Mouse (Mus musculus) midbrain, postnatal 0 days (tissue): ENCODE measurements around the gene Pbxip1. TPM values are rescaled to one million over a fixed set of nuclear protein-coding genes. Genes with fewer than 3 reads are reported as not detected.

Experiments used
- ATAC-seq: fragments of 200-750 bp; cut with Nextera tagmentation; 2 replicates; pipeline ENCODE4 v1.8.0; 2017; ENCODE audit warnings: moderate number of reproducible peaks, mild to moderate bottlenecking, moderate TSS enrichment, moderate library complexity; ENCODE audit not compliant: low FRiP score
- DNase-seq: peaks from one replicate; pipeline ENCODE4 v3.0.0-alpha.2; 2015; ENCODE audit warnings: low spot score
- H3K27ac ChIP-seq: fragments of 300-500 bp; sonication (generic); 2 replicates; pipeline ENCODE4 v1.5.1; 2014; ENCODE audit warnings: low read depth, mild to moderate bottlenecking, low read length, mixed read lengths
- H3K27me3 ChIP-seq: fragments of 300-500 bp; sonication (generic); 2 replicates; pipeline ENCODE4 v1.6.1; 2014; ENCODE audit warnings: low read length, control low read depth, mixed read lengths; ENCODE audit not compliant: insufficient read depth
- H3K36me3 ChIP-seq: fragments of 300-500 bp; sonication (generic); 2 replicates; pipeline ENCODE4 v1.6.1; 2014; ENCODE audit warnings: low read length, control low read depth, mixed read lengths; ENCODE audit not compliant: insufficient read depth
- H3K4me1 ChIP-seq: fragments of 300-500 bp; sonication (generic); 2 replicates; pipeline ENCODE4 v1.6.1; 2014; ENCODE audit warnings: mild to moderate bottlenecking, control low read depth, antibody characterized with exemption, low read length, mixed read lengths; ENCODE audit not compliant: insufficient read depth
- H3K4me2 ChIP-seq: fragments of 300-500 bp; sonication (generic); 2 replicates; pipeline ENCODE4 v1.6.1; 2014; ENCODE audit warnings: low read depth, mild to moderate bottlenecking, low read length, mixed read lengths; ENCODE audit not compliant: poor library complexity, severe bottlenecking
- H3K4me3 ChIP-seq: fragments of 300-500 bp; sonication (generic); 2 replicates; pipeline ENCODE4 v1.5.1; 2014; ENCODE audit warnings: low read depth, mild to moderate bottlenecking, low read length, moderate library complexity
- H3K9ac ChIP-seq: fragments of 300-500 bp; sonication (generic); replicated peaks from 2 replicates; pipeline ENCODE4 v1.6.1; 2014; ENCODE audit warnings: mild to moderate bottlenecking, low read length, moderate library complexity, mixed read lengths; ENCODE audit not compliant: poor library complexity, severe bottlenecking
- H3K9me3 ChIP-seq: fragments of 300-500 bp; sonication (generic); 2 replicates; pipeline ENCODE4 v1.6.1; 2016; ENCODE audit warnings: low read length, control low read depth
- CTCF ChIP-seq: IDR thresholded peaks from 2 replicates; pipeline ENCODE4 v1.5.1; 2016; ENCODE audit warnings: antibody characterized with exemption, mild to moderate bottlenecking
- WGBS: fragments of 180-500 bp; shearing (Covaris S2); extraction: QIAGEN DNeasy Blood & Tissue Kit; methylation state at CpG from one replicate; pipeline ENCODE4 v1.1.7; 2014; 5-methylcytosine and 5-hydroxymethylcytosine counted together
- polyA plus RNA-seq: library from polyadenylated mRNA; unstranded; fragments of >200 nt; fragmentation: Nextera tagmentation; extraction: Ambion mirVana; gene quantifications from 2 replicates; pipeline ENCODE4 v1.2.1, GENCODE M21; 2015
- total RNA-seq: library from RNA; depleted of rRNA; stranded (reverse); fragments of >200 nt; gene quantifications from 2 replicates; pipeline ENCODE4 v1.2.3, GENCODE M21; 2014

The Pbxip1 gene
- total and polyA plus RNA-seq, 2 experiments from 2014 or later, result 18.5 to 21.8 TPM

GRCm38 (mm10) chr3:89406887-89407286, 29.6 kb upstream of the Pbxip1 start:
- Histone ChIP-seq H3K27ac (no peak overlapping the region), H3K9ac (no peak overlapping the region), H3K4me3 (no peak overlapping the region), H3K36me3 (peaks cover 18% of the 10 kb centered on the region), H3K4me1 (peaks cover 4% of the 10 kb centered on the region; the same call in 1 of the 2 replicates), H3K4me2 (no peak overlapping the region), H3K27me3 (no peaks in the 10 kb centered on the region), H3K9me3 (no peaks in the 10 kb centered on the region)
- no peak for TF ChIP-seq CTCF
- DNase-seq, result no peak
- no peak for ATAC-seq
- 92% methylated on average over 6 of the region's 6 CpGs for WGBS

GRCm38 (mm10) chr3:89408448-89408847, 28.1 kb upstream of the Pbxip1 start:
- Histone ChIP-seq H3K9ac (no peak overlapping the region), H3K27me3 (no peaks in the 10 kb centered on the region), H3K4me1 (peaks cover 4% of the 10 kb centered on the region; the same call in 1 of the 2 replicates), H3K27ac (no peak overlapping the region), H3K4me2 (no peak overlapping the region), H3K36me3 (0 out of 2 replicates have a peak, but pooled peaks cover 3% of the 10 kb centered on the region), H3K9me3 (no peaks in the 10 kb centered on the region), H3K4me3 (no peak overlapping the region)
- WGBS, result 68% methylated on average over 16 of the region's 16 CpGs
- no peak for DNase-seq
- TF ChIP-seq CTCF, result no peak
- ATAC-seq, result no peak

- DNase-seq, result no peak
- H3K4me3 ChIP-seq, result no peak overlapping the region
- peaks cover 4% of the 10 kb centered on the region; the same call in 1 of the 2 replicates for H3K4me1 ChIP-seq
- no peak overlapping the region for H3K27ac ChIP-seq
- WGBS, result 87% methylated on average over 3 of the region's 3 CpGs
- H3K4me2 ChIP-seq, result no peak overlapping the region
- no peak for ATAC-seq
- no peaks in the 10 kb centered on the region; the same call in 1 of the 2 replicates for H3K36me3 ChIP-seq
- H3K27me3 ChIP-seq, result no peaks in the 10 kb centered on the region
- no peak overlapping the region for H3K9ac ChIP-seq
- TF ChIP-seq CTCF, result no peak
- H3K9me3 ChIP-seq, result no peaks in the 10 kb centered on the region
Observed at GRCm38 (mm10) chr3:89409701-89410100, 26.8 kb upstream of the Pbxip1 start.

GRCm38 (mm10) chr3:89410864-89411263, 25.6 kb upstream of the Pbxip1 start:
- ATAC-seq, result no peak
- WGBS, result 79% methylated on average over 10 of the region's 10 CpGs
- Histone ChIP-seq H3K4me2 (peak overlapping the region; percentile 66), H3K36me3 (no peaks in the 10 kb centered on the region; the same call in 1 of the 2 replicates), H3K27ac (peak overlapping the region; percentile 60), H3K9ac (peak overlapping the region; percentile 59), H3K27me3 (no peaks in the 10 kb centered on the region), H3K4me3 (peak overlapping the region; percentile 41), H3K4me1 (peaks cover 4% of the 10 kb centered on the region; the same call in 1 of the 2 replicates), H3K9me3 (no peaks in the 10 kb centered on the region)
- no peak for DNase-seq
- no peak for TF ChIP-seq CTCF

GRCm38 (mm10) chr3:89411490-89412393, 24.8 kb upstream of the Pbxip1 start, which contains the start of gene Flad1:
TSS of gene Flad1 (minus strand) at chr3:89411870.
- ATAC-seq (peak; percentile 98), DNase-seq (peak; percentile 100)
- Histone ChIP-seq H3K4me3 (peak within 1 kb of the TSS; percentile 41), H3K4me1 (peaks cover 4% of the 10 kb centered on the region; the same call in 1 of the 2 replicates), H3K4me2 (peak within 1 kb of the TSS; percentile 66), H3K27me3 (no peaks in the 10 kb centered on the region), H3K9ac (peak within 1 kb of the TSS; percentile 59), H3K27ac (peak within 1 kb of the TSS; percentile 60), H3K36me3 (no peaks in the 10 kb centered on the region; the same call in 1 of the 2 replicates), H3K9me3 (no peaks in the 10 kb centered on the region)
- WGBS, result 5% methylated on average over 28 of the region's 28 CpGs
- TF ChIP-seq CTCF, result no peak

GRCm38 (mm10) chr3:89416158-89416557, 20.3 kb upstream of the Pbxip1 start:
- Histone ChIP-seq H3K4me2 (no peak overlapping the region), H3K36me3 (no peaks in the 10 kb centered on the region; the same call in 1 of the 2 replicates), H3K9ac (no peak overlapping the region), H3K27me3 (no peaks in the 10 kb centered on the region), H3K27ac (no peak overlapping the region), H3K9me3 (no peaks in the 10 kb centered on the region), H3K4me1 (peaks cover under 1% of the 10 kb centered on the region; the same call in 1 of the 2 replicates), H3K4me3 (no peak overlapping the region)
- no peak for TF ChIP-seq CTCF
- ATAC-seq (no peak), DNase-seq (no peak)
- 96% methylated on average over 8 of the region's 8 CpGs for WGBS
